Mouse (Mus musculus) stomach, embryonic 16.5 days (tissue): ENCODE data around the gene Ubqln2. TPM values are rescaled to one million over a fixed set of nuclear protein-coding genes. Genes with fewer than 3 reads are reported as not detected.

Source experiments
- ATAC-seq: fragments of 200-750 bp; cut with Nextera tagmentation; 2 replicates; pipeline ENCODE4 v1.8.0; 2017; ENCODE audit warnings: moderate number of reproducible peaks, moderate TSS enrichment; ENCODE audit not compliant: insufficient read depth, low FRiP score
- H3K27ac ChIP-seq: fragments of 300-500 bp; sonication (generic); 2 replicates; pipeline ENCODE4 v1.5.1; 2014; ENCODE audit warnings: low read length
- H3K27me3 ChIP-seq: fragments of 300-500 bp; sonication (generic); 2 replicates; pipeline ENCODE4 v1.6.1; 2014; ENCODE audit warnings: low read length, control low read depth, mixed read lengths; ENCODE audit not compliant: control insufficient read depth, insufficient read depth
- H3K36me3 ChIP-seq: fragments of 300-500 bp; sonication (generic); 2 replicates; pipeline ENCODE4 v1.6.1; 2014; ENCODE audit warnings: low read length; ENCODE audit not compliant: control insufficient read depth, insufficient read depth
- H3K4me1 ChIP-seq: fragments of 300-500 bp; sonication (generic); 2 replicates; pipeline ENCODE4 v1.6.1; 2014; ENCODE audit warnings: low read length, control low read depth, mixed read lengths; ENCODE audit not compliant: control insufficient read depth, insufficient read depth
- H3K4me2 ChIP-seq: fragments of 300-500 bp; sonication (generic); 2 replicates; pipeline ENCODE4 v1.6.1; 2014; ENCODE audit warnings: low read depth, low read length, mixed read lengths
- H3K4me3 ChIP-seq: fragments of 300-500 bp; sonication (generic); replicated peaks from 2 replicates; pipeline ENCODE4 v1.5.1; 2014; ENCODE audit warnings: mild to moderate bottlenecking, low read length
- H3K9ac ChIP-seq: fragments of 300-500 bp; sonication (generic); 2 replicates; pipeline ENCODE4 v1.6.1; 2014; ENCODE audit warnings: low read length
- H3K9me3 ChIP-seq: fragments of 300-500 bp; sonication (generic); replicated peaks from 2 replicates; pipeline ENCODE4 v1.6.1; 2016; ENCODE audit warnings: low read length, control low read depth; ENCODE audit not compliant: control insufficient read depth
- WGBS: fragments of 180-500 bp; shearing (Covaris S2); extraction: QIAGEN DNeasy Blood & Tissue Kit; methylation state at CpG from one replicate; pipeline ENCODE4 v1.1.7; 2014; 5-methylcytosine and 5-hydroxymethylcytosine counted together
- polyA plus RNA-seq: library from polyadenylated mRNA; unstranded; fragments of >200 nt; fragmentation: Nextera tagmentation; extraction: Ambion mirVana; gene quantifications from 2 replicates; pipeline ENCODE4 v1.2.1, GENCODE M21; 2015

Ubqln2 gene
- polyA plus RNA-seq, result 11.7 and 12.9 TPM in 2 replicates

GRCm38 (mm10) chrX:153497688-153498516 is at the start of gene Ubqln2:
Gene Ubqln2, plus strand, starts transcription at chrX:153498227.
- 0 out of 2 replicates have a peak, but pooled peaks cover 4% of the 10 kb centered on the region for H3K9me3 ChIP-seq
- WGBS, result 18% methylated on average over 57 of the region's 76 CpGs
- peak within 1 kb of the TSS; percentile 95 for H3K27ac ChIP-seq
- no peaks in the 10 kb centered on the region for H3K36me3 ChIP-seq
- no peaks in the 10 kb centered on the region for H3K27me3 ChIP-seq
- no peaks in the 10 kb centered on the region for H3K4me1 ChIP-seq
- peak within 1 kb of the TSS; percentile 73 for H3K4me2 ChIP-seq
- peak within 1 kb of the TSS; percentile 60 for H3K4me3 ChIP-seq
- peak within 1 kb of the TSS; percentile 88 for H3K9ac ChIP-seq
- peak; percentile 95 for ATAC-seq

GRCm38 (mm10) chrX:153451946-153452345 is 46.1 kb upstream of the Ubqln2 start:
- H3K36me3 ChIP-seq, result no peaks in the 10 kb centered on the region
- H3K27me3 ChIP-seq, result no peaks in the 10 kb centered on the region
- no peaks in the 10 kb centered on the region for H3K4me1 ChIP-seq
- no peak overlapping the region for H3K4me3 ChIP-seq
- H3K27ac ChIP-seq, result no peak overlapping the region
- H3K9ac ChIP-seq, result no peak overlapping the region
- WGBS, result 56% methylated on average over 5 of the region's 5 CpGs
- ATAC-seq, result no peak
- no peak overlapping the region for H3K4me2 ChIP-seq
- no peaks in the 10 kb centered on the region for H3K9me3 ChIP-seq

GRCm38 (mm10) chrX:153476760-153477248 is 21.2 kb upstream of the Ubqln2 start:
- Histone ChIP-seq H3K4me1 (no peaks in the 10 kb centered on the region), H3K9me3 (no peaks in the 10 kb centered on the region), H3K4me3 (no peak overlapping the region), H3K4me2 (no peak overlapping the region), H3K27me3 (no peaks in the 10 kb centered on the region), H3K9ac (no peak overlapping the region), H3K36me3 (no peaks in the 10 kb centered on the region), H3K27ac (no peak overlapping the region)
- WGBS, result 65% methylated on average over 8 of the region's 8 CpGs
- no peak for ATAC-seq

GRCm38 (mm10) chrX:153492326-153492725 is 5.7 kb upstream of the Ubqln2 start:
- peak; percentile 66; the same call in 1 of the 2 replicates for ATAC-seq
- 33% methylated on average over 3 of the region's 3 CpGs for WGBS
- no peak overlapping the region for H3K9ac ChIP-seq
- H3K36me3 ChIP-seq, result no peaks in the 10 kb centered on the region
- H3K9me3 ChIP-seq, result no peaks in the 10 kb centered on the region
- no peak overlapping the region for H3K27ac ChIP-seq
- H3K4me3 ChIP-seq, result no peak overlapping the region
- no peaks in the 10 kb centered on the region for H3K4me1 ChIP-seq
- H3K4me2 ChIP-seq, result no peak overlapping the region
- no peaks in the 10 kb centered on the region for H3K27me3 ChIP-seq

GRCm38 (mm10) chrX:153498665-153499293 is 752 bp downstream of the Ubqln2 start:
- ATAC-seq, result no peak
- Histone ChIP-seq H3K9ac (peak overlapping the region; percentile 88), H3K4me1 (no peaks in the 10 kb centered on the region), H3K4me2 (peak overlapping the region; percentile 73), H3K36me3 (no peaks in the 10 kb centered on the region), H3K27ac (peak overlapping the region; percentile 95), H3K27me3 (no peaks in the 10 kb centered on the region), H3K9me3 (0 out of 2 replicates have a peak, but pooled peaks cover 4% of the 10 kb centered on the region), H3K4me3 (peak overlapping the region; percentile 60)
- WGBS, result 19% methylated on average over 30 of the region's 30 CpGs

GRCm38 (mm10) chrX:153499294-153500046 is 1.4 kb downstream of the Ubqln2 start:
- H3K4me2 ChIP-seq, result peak overlapping the region; percentile 73
- WGBS, result 22% methylated on average over 32 of the region's 32 CpGs
- ATAC-seq, result no peak
- 0 out of 2 replicates have a peak, but pooled peaks cover 4% of the 10 kb centered on the region for H3K9me3 ChIP-seq
- H3K27me3 ChIP-seq, result no peaks in the 10 kb centered on the region
- H3K27ac ChIP-seq, result no peak overlapping the region
- H3K9ac ChIP-seq, result peak overlapping the region; percentile 88
- no peaks in the 10 kb centered on the region for H3K4me1 ChIP-seq
- H3K36me3 ChIP-seq, result no peaks in the 10 kb centered on the region
- peak overlapping the region; percentile 60 for H3K4me3 ChIP-seq

- Histone ChIP-seq H3K4me1 (no peaks in the 10 kb centered on the region), H3K9ac (peak overlapping the region; percentile 88), H3K27me3 (no peaks in the 10 kb centered on the region), H3K27ac (no peak overlapping the region), H3K36me3 (no peaks in the 10 kb centered on the region), H3K9me3 (0 out of 2 replicates have a peak, but pooled peaks cover 4% of the 10 kb centered on the region), H3K4me3 (peak overlapping the region; percentile 60), H3K4me2 (peak overlapping the region; percentile 73)
- ATAC-seq, result no peak
- WGBS, result 19% methylated on average over 12 of the region's 12 CpGs
Observed at GRCm38 (mm10) chrX:153500047-153500345, 2.0 kb downstream of the Ubqln2 start.

- Histone ChIP-seq H3K4me3 (no peak overlapping the region), H3K4me1 (no peaks in the 10 kb centered on the region), H3K4me2 (no peak overlapping the region), H3K27ac (no peak overlapping the region), H3K27me3 (no peaks in the 10 kb centered on the region), H3K9me3 (no peaks in the 10 kb centered on the region), H3K36me3 (no peaks in the 10 kb centered on the region), H3K9ac (no peak overlapping the region)
- WGBS, result 48% methylated on average over 9 of the region's 9 CpGs
- ATAC-seq, result no peak
Observed at GRCm38 (mm10) chrX:153505954-153506353, 7.9 kb downstream of the Ubqln2 start.
